Mouse (Mus musculus) kidney, embryonic 15.5 days (tissue): ENCODE measurements at regions not wholly inside any gene's neighbourhood (a gene's known extent, or its start where the extent isn't known, plus 50 kb on each side); places are given as distances from the start of the nearest gene placed in this dataset.

ENCODE experiments used
- ATAC-seq: fragments of 200-750 bp; cut with Nextera tagmentation; replicated peaks from 2 replicates; pipeline ENCODE4 v1.8.0; 2017; ENCODE audit warnings: moderate TSS enrichment; ENCODE audit not compliant: low FRiP score
- H3K27ac ChIP-seq: fragments of 300-500 bp; sonication (generic); 2 replicates; pipeline ENCODE4 v1.5.1; 2015; ENCODE audit warnings: mild to moderate bottlenecking, inconsistent platforms
- H3K27me3 ChIP-seq: fragments of 300-500 bp; sonication (generic); 2 replicates; pipeline ENCODE4 v1.6.1; 2015; ENCODE audit warnings: inconsistent platforms
- H3K36me3 ChIP-seq: fragments of 300-500 bp; sonication (generic); 2 replicates; pipeline ENCODE4 v1.6.1; 2015; ENCODE audit warnings: inconsistent platforms
- H3K4me1 ChIP-seq: fragments of 300-500 bp; sonication (generic); 2 replicates; pipeline ENCODE4 v1.6.1; 2015; ENCODE audit warnings: inconsistent platforms
- H3K4me2 ChIP-seq: fragments of 300-500 bp; sonication (generic); 2 replicates; pipeline ENCODE4 v1.6.1; 2015; ENCODE audit warnings: moderate library complexity, mild to moderate bottlenecking, inconsistent platforms
- H3K4me3 ChIP-seq: fragments of 300-500 bp; sonication (generic); replicated peaks from 2 replicates; pipeline ENCODE4 v1.5.1; 2015; ENCODE audit warnings: mild to moderate bottlenecking, inconsistent platforms
- H3K9ac ChIP-seq: fragments of 300-500 bp; sonication (generic); 2 replicates; pipeline ENCODE4 v1.6.1; 2015; ENCODE audit warnings: mild to moderate bottlenecking, inconsistent platforms
- H3K9me3 ChIP-seq: fragments of 300-500 bp; sonication (generic); replicated peaks from 2 replicates; pipeline ENCODE4 v1.6.1; 2016; ENCODE audit warnings: inconsistent platforms
- WGBS: fragments of 180-500 bp; shearing (Covaris S2); methylation state at CpG from one replicate; pipeline ENCODE4 v1.1.7; 2015; ENCODE audit warnings: mixed read lengths; 5-methylcytosine and 5-hydroxymethylcytosine counted together

DNA sequence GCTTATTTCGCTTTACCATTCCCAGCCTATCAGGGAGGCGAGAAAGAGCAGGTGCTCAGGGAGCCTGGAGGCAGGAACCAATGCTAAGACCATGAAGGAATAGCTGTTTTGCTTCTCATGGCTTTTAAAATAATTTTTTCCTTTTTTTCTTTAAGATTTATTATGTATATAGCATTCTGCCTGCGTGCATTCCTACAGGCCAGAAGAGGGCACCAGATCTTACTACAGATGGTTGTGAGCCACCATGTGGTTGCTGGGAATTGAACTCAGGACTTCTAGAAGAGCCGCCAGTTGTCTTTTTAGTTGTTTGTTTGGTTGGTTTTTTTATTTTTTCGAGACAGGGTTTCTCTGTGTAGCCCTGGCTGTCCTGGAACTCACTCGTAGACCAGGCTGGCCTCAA is 113.6 kb upstream of the Armc2 start:
- no peaks in the 10 kb centered on the region for H3K36me3 ChIP-seq
- 0 out of 2 replicates have a peak overlapping the region, but pooled peaks have one; percentile 11 for H3K27ac ChIP-seq
- H3K9me3 ChIP-seq: no peaks in the 10 kb centered on the region
- H3K27me3 ChIP-seq: no peaks in the 10 kb centered on the region
- no peak overlapping the region for H3K9ac ChIP-seq
- no peak overlapping the region for H3K4me3 ChIP-seq
- H3K4me1 ChIP-seq: no peaks in the 10 kb centered on the region
- no peak for ATAC-seq
- WGBS: 92% methylated on average over 6 of the region's 6 CpGs
- H3K4me2 ChIP-seq: no peak overlapping the region

DNA sequence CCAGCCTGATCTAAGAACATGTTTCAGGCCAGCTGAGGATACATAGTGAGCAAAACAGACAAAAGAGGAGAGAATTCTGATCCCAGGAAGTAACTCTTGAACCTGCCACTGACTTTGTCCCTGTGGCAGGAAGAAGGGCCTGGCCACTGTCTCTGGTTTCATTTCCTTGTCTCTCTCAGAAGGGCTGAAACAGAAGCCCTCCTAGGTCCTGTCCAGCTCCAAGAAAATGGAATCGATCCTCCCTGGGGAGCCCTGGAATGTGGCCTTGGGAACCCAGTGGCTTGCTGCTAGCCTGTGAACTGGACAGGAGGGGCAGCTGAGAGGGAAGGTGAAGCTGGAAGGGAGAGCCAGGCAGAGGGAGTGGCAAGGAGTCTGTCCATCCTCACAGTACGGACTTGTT is 113.1 kb upstream of the Armc2 start:
- no peaks in the 10 kb centered on the region for H3K4me1 ChIP-seq
- no peaks in the 10 kb centered on the region for H3K36me3 ChIP-seq
- no peak overlapping the region for H3K4me2 ChIP-seq
- ATAC-seq: peak; percentile 43; the same call in 1 of the 2 replicates
- 34% methylated on average over 2 of the region's 2 CpGs for WGBS
- no peaks in the 10 kb centered on the region for H3K9me3 ChIP-seq
- H3K27ac ChIP-seq: 0 out of 2 replicates have a peak overlapping the region, but pooled peaks have one; percentile 11
- H3K9ac ChIP-seq: no peak overlapping the region
- no peak overlapping the region for H3K4me3 ChIP-seq
- H3K27me3 ChIP-seq: no peaks in the 10 kb centered on the region

DNA sequence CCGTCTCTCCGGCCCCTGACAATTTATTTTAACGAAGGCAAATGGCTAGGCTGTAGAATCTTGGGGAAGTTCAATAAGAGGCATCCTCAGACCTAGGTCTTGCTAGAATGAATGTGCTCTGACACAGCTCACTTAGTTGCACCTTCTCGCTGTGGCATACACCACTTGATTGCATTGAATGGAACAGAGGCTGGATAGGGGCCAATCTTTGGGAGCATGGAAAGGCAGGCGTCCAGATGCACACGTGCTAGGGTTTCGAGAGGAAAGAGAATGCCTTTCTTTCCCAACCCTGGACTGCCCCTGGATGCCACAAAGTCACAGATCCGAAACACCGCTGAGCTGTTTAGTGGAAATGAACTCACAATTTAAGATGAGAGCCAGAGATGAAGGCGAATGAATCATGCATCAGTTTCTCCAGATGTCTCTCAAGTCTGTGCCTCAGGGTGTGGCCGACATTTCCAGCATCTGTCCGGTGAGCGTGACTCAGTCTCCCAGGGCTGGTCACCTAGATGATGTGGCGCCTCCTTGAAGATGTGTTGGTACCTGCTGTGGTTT is 109.7 kb upstream of the Armc2 start:
- no peak overlapping the region for H3K4me3 ChIP-seq
- H3K4me2 ChIP-seq: no peak overlapping the region
- WGBS: 75% methylated on average over 14 of the region's 14 CpGs
- peaks cover 7% of the 10 kb centered on the region for H3K4me1 ChIP-seq
- ATAC-seq: no peak
- H3K27ac ChIP-seq: no peak overlapping the region
- no peaks in the 10 kb centered on the region for H3K27me3 ChIP-seq
- H3K36me3 ChIP-seq: no peaks in the 10 kb centered on the region
- H3K9ac ChIP-seq: no peak overlapping the region
- H3K9me3 ChIP-seq: no peaks in the 10 kb centered on the region

DNA sequence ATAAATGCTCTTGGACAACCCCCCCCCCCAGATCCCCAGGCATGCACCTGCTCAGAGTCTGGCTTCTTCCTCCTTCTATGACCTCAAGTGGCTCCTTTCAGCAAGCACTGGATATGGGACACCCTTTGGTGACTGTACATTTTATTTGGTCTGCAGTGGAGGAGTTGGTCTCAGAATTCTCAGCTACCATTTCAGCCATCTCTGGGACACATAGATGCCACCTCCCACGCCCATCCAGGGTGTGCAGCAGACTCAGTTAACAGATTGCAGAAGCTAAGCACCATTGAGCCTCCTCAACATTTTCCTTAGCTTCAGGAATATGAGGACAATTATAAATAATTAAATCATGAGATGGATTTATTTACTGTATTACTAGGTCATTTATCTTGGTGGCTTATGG is 108.6 kb upstream of the Armc2 start:
- no peak overlapping the region for H3K9ac ChIP-seq
- 71% methylated on average over 1 of the region's 1 CpGs for WGBS
- no peaks in the 10 kb centered on the region for H3K36me3 ChIP-seq
- ATAC-seq: no peak
- H3K4me3 ChIP-seq: no peak overlapping the region
- no peak overlapping the region for H3K4me2 ChIP-seq
- H3K4me1 ChIP-seq: peaks cover 11% of the 10 kb centered on the region
- no peaks in the 10 kb centered on the region for H3K27me3 ChIP-seq
- H3K9me3 ChIP-seq: no peaks in the 10 kb centered on the region
- no peak overlapping the region for H3K27ac ChIP-seq

DNA sequence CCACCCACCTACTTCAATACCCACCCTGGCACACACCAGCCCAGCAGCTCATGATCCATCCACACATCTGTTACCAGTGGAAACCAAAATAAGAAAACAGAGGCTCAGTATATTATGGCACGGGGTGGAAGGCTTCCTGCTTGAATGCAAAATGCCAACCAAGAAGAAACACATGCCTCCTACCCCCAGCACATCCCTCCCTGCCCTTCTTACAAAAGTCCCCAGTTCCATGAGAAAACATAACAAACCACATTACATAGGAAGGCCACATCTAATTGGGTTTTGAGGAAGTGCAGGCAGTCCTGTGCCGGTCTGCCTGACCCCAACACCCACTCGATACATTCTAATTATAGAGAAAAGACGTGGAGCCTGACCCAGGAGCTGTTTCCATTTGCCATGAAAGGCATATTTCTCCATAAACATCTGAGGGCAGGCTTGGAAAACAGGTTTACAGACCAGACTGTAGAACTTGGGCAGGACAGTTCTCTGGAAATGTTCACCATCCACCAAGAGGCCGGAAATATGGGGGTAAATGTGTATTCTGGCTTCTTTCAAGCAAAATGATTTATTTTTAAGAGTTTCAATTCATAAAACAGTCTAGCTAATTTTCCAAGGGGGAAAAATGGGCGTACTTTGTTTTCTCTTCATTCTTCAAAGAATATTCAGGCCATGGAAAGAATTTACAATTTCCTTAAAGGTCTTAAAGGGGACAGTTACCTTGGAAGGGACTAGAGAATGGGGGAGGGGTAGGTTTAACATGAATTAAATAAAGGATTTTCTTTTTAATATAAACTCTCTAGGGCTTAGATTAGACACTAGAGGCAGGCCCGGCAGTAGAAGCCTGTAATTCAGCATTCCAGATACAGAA is 104.8 kb upstream of the Armc2 start:
- H3K4me2 ChIP-seq: no peak overlapping the region
- H3K36me3 ChIP-seq: no peaks in the 10 kb centered on the region
- 46% methylated on average over 7 of the region's 7 CpGs for WGBS
- no peak for ATAC-seq
- no peaks in the 10 kb centered on the region for H3K9me3 ChIP-seq
- H3K4me1 ChIP-seq: peaks cover 13% of the 10 kb centered on the region
- H3K9ac ChIP-seq: no peak overlapping the region
- H3K27me3 ChIP-seq: no peaks in the 10 kb centered on the region
- H3K27ac ChIP-seq: peak overlapping the region; percentile 58
- H3K4me3 ChIP-seq: no peak overlapping the region

DNA sequence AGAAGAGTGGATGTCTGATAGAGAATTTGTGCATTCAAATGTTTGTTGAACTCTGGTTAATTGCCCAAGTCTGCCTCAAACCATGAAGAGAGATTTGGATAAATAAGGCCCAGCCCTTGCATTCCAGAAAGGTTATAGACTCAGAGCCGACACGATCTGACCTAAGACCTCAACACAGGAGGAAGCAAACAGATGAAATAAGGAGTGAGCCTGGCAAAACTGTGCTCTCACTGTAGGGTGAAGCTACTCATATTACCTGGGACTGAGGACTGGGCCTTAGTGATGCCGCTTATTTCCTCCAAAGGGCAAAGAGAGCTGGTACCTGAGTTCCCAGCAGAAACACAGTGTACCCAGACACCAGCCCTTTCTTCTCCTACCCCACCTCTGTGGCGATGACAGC is 103.7 kb upstream of the Armc2 start:
- ATAC-seq: no peak
- H3K27me3 ChIP-seq: no peaks in the 10 kb centered on the region
- no peak overlapping the region for H3K4me2 ChIP-seq
- no peaks in the 10 kb centered on the region for H3K9me3 ChIP-seq
- no peaks in the 10 kb centered on the region for H3K36me3 ChIP-seq
- no peak overlapping the region for H3K27ac ChIP-seq
- no peak overlapping the region for H3K9ac ChIP-seq
- H3K4me3 ChIP-seq: no peak overlapping the region
- 41% methylated on average over 4 of the region's 4 CpGs for WGBS
- H3K4me1 ChIP-seq: peaks cover 13% of the 10 kb centered on the region

DNA sequence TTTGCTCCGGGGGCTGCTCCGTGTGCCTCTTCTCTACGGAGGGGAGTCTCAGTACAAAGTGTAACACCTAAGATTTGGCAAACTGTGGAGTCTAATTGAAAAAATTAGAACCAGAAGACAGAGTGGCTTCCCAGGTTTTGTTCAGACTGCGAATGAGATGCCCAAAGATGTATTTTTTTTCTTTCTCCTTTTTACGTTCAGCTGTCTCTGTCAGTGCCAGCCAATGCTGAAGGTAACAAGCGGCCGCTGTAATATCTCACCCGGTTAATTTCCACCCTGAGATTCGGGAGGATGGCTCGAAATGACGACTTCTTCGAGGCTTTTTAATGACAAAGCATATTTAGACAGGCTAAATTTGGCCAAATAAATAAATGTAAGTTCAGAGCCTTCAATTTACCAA is 101.1 kb upstream of the Armc2 start:
- no peak for ATAC-seq
- peaks cover 19% of the 10 kb centered on the region for H3K4me1 ChIP-seq
- 71% methylated on average over 12 of the region's 12 CpGs for WGBS

DNA sequence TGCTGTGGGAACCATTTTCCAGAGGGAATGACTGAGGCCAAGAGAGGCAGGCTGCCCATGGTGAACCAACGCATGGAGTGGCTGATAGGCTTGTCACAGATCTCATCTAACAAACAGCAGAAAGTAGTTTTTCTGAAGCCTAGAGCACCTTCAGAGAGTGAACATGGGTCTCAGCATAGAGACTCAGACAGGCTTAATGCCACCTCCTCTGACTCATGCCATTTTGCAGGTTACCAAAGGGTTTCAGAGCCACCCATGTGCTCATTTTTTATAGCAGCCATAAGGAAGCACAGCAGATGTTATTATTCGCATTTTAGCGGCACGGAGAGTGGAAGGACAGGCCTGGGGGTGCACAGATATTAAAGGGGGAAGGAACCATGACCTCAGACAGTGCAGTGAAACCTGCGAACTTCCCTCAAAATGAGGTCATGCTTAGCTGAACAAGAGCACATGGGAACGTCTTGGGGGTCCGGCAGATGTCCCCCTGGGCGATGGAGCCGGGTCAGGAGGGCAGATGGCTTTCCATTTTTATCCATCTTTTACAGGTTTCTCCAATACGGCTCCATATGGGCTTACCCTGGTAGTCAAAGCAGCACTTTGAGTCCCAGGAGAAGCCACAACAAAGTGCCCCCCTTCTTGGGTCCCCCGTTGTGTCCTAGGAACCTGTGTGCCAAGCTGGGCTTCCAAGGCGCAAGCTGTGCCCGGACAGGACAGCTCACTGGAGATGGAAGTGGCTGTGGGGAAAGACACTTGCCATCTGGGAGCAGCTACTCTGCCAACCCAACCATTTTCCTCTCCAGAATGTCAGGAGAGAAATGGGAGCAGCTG is 100.3 kb upstream of the Armc2 start:
- Histone ChIP-seq H3K27me3 (no peaks in the 10 kb centered on the region), H3K36me3 (no peaks in the 10 kb centered on the region), H3K4me2 (no peak overlapping the region), H3K9ac (no peak overlapping the region), H3K27ac (no peak overlapping the region), H3K4me1 (peaks cover 18% of the 10 kb centered on the region), H3K4me3 (no peak overlapping the region), H3K9me3 (no peaks in the 10 kb centered on the region)
- ATAC-seq: no peak
- 83% methylated on average over 13 of the region's 13 CpGs for WGBS

More for the DNA sequence above, 101.1 kb upstream of the Armc2 start:
- no peak overlapping the region for H3K9ac ChIP-seq
- no peak overlapping the region for H3K27ac ChIP-seq
- H3K4me3 ChIP-seq: no peak overlapping the region
- no peak overlapping the region for H3K4me2 ChIP-seq
- H3K9me3 ChIP-seq: no peaks in the 10 kb centered on the region
- H3K27me3 ChIP-seq: no peaks in the 10 kb centered on the region
- no peaks in the 10 kb centered on the region for H3K36me3 ChIP-seq

DNA sequence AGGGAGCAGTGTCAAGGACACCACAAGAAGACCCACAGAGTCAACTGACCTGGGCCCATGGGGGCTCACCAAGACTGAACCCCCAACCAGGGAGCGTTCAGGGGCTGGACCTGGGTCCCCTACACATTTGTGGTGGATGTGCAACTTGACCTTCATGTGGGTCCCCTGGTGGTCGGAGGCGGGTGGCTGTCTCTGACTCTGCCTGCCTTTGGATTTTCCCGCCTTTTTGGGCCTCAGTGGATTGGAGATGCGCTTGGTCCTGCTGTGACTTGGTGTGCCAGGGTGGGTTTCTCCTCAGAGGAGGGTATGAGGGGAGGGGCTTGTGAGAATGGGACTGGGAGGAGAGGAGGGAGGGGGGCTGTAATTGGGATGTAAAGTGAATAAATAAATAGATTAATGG is 99.3 kb upstream of the Armc2 start:
- Histone ChIP-seq H3K9ac (no peak overlapping the region), H3K9me3 (no peaks in the 10 kb centered on the region), H3K36me3 (no peaks in the 10 kb centered on the region), H3K4me2 (no peak overlapping the region), H3K4me3 (no peak overlapping the region), H3K27me3 (no peaks in the 10 kb centered on the region), H3K4me1 (peaks cover 8% of the 10 kb centered on the region; the same call in 1 of the 2 replicates), H3K27ac (no peak overlapping the region)
- WGBS: 89% methylated on average over 5 of the region's 5 CpGs
- ATAC-seq: no peak; the same call in 1 of the 2 replicates

DNA sequence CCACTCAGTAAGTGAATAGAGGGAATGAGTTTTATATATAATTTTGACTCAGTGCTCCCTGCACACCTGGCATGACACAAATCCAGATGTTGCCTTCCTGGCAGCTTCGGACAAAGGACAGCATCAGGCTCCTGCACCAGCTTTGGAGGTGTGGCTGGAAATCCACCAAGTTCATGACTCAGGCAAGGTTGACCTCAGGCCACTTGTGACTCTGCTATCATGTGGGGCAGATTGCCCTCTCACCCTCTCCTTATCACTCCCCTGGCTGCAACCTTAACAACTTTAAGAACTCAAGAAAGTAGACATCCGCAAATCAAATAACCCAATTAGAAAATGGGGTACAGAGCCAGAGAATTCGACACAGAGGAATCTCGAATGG is 97.7 kb upstream of the Armc2 start:
- 71% methylated on average over 4 of the region's 4 CpGs for WGBS
- H3K4me2 ChIP-seq: no peak overlapping the region
- H3K27me3 ChIP-seq: no peaks in the 10 kb centered on the region
- no peak overlapping the region for H3K9ac ChIP-seq
- H3K27ac ChIP-seq: no peak overlapping the region
- no peak overlapping the region for H3K4me3 ChIP-seq
- peaks cover 8% of the 10 kb centered on the region; the same call in 1 of the 2 replicates for H3K4me1 ChIP-seq
- no peaks in the 10 kb centered on the region for H3K36me3 ChIP-seq
- H3K9me3 ChIP-seq: no peaks in the 10 kb centered on the region
- no peak for ATAC-seq

DNA sequence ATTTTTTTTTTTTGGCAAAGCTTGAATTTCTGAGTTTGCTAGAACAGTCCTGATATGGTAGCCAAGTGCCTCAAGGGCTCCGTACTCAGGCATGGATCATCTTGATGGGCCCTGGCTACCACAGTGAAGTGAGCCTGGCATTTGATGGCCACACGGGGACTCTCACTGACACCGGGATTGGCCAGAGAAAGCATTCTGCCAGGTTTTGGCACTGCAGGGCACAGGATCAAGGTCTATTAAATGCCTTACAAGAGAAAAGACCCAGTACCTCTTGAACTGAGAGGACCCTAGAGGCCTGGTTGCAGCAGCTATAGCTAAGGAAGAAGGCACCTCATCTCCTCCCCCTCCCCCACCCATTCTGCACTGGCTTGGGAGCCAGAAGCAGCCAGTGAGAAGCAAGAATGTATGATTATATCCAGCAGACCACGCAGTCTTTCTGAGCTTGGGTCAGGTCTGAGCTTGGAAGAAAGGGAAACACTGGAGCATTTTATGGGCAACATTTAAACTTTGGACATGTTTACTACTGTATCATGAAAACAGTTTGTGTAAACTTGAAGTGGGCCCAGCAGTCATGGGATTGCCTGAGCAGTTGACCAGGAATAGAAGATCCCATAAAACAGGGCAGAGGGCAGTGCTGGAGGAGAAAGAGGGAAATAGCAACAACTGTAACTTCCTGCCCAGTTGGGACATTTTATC is 97.1 kb upstream of the Armc2 start:
- Histone ChIP-seq H3K27ac (0 out of 2 replicates have a peak overlapping the region, but pooled peaks have one; percentile 19), H3K4me1 (peaks cover 6% of the 10 kb centered on the region; the same call in 1 of the 2 replicates), H3K4me3 (no peak overlapping the region), H3K9me3 (no peaks in the 10 kb centered on the region), H3K4me2 (no peak overlapping the region), H3K27me3 (no peaks in the 10 kb centered on the region), H3K36me3 (no peaks in the 10 kb centered on the region), H3K9ac (no peak overlapping the region)
- WGBS: 68% methylated on average over 4 of the region's 4 CpGs
- 0 out of 2 replicates have a peak, but pooled peaks have one; percentile 46 for ATAC-seq
